Mouse (Mus musculus) liver, embryonic 11.5 days (tissue): Measurements from ENCODE around the gene Gm11042. TPM values are rescaled to one million over a fixed set of nuclear protein-coding genes. Genes with fewer than 3 reads are reported as not detected.

Source experiments
- ATAC-seq: fragments of 200-750 bp; cut with Nextera tagmentation; replicated peaks from 2 replicates; pipeline ENCODE4 v1.8.0; 2017; ENCODE audit warnings: moderate number of reproducible peaks, mild to moderate bottlenecking, moderate TSS enrichment, moderate library complexity; ENCODE audit not compliant: low FRiP score
- DNase-seq: peaks from one replicate; pipeline ENCODE4 v3.0.0-alpha.2; 2017; ENCODE audit warnings: low spot score
- H3K27ac ChIP-seq: fragments of 300-500 bp; sonication (generic); 2 replicates; pipeline ENCODE4 v1.5.1; 2014; ENCODE audit warnings: mild to moderate bottlenecking, low read depth, low read length, control low read depth
- H3K27me3 ChIP-seq: fragments of 300-500 bp; sonication (generic); replicated peaks from 2 replicates; pipeline ENCODE4 v1.6.1; 2014; ENCODE audit warnings: low read length, mixed read lengths; ENCODE audit not compliant: control insufficient read depth, insufficient read depth
- H3K36me3 ChIP-seq: fragments of 300-500 bp; sonication (generic); 2 replicates; pipeline ENCODE4 v1.6.1; 2014; ENCODE audit warnings: mild to moderate bottlenecking, low read length, moderate library complexity, mixed read lengths; ENCODE audit not compliant: control insufficient read depth, insufficient read depth
- H3K4me1 ChIP-seq: fragments of 300-500 bp; sonication (generic); replicated peaks from 2 replicates; pipeline ENCODE4 v1.6.1; 2014; ENCODE audit warnings: low read length, mixed read lengths; ENCODE audit not compliant: control insufficient read depth, insufficient read depth
- H3K4me2 ChIP-seq: fragments of 300-500 bp; sonication (generic); 2 replicates; pipeline ENCODE4 v1.6.1; 2014; ENCODE audit warnings: mild to moderate bottlenecking, control low read depth, moderate library complexity
- H3K4me3 ChIP-seq: fragments of 300-500 bp; sonication (generic); 2 replicates; pipeline ENCODE4 v1.5.1; 2014; ENCODE audit warnings: low read depth, low read length, control low read depth
- H3K9ac ChIP-seq: fragments of 300-500 bp; sonication (generic); 2 replicates; pipeline ENCODE4 v1.6.1; 2014; ENCODE audit warnings: low read depth, low read length, control low read depth
- H3K9me3 ChIP-seq: fragments of 300-500 bp; sonication (generic); 2 replicates; pipeline ENCODE4 v1.6.1; 2016; ENCODE audit warnings: low read length, inconsistent platforms, mixed read lengths; ENCODE audit not compliant: control insufficient read depth
- WGBS: fragments of 180-500 bp; shearing (Covaris S2); extraction: QIAGEN DNeasy Blood & Tissue Kit; methylation state at CpG from one replicate; pipeline ENCODE4 v1.1.7; 2014; 5-methylcytosine and 5-hydroxymethylcytosine counted together
- polyA plus RNA-seq: library from polyadenylated mRNA; unstranded; fragments of >200 nt; fragmentation: Nextera tagmentation; extraction: Ambion mirVana; gene quantifications from 2 replicates; pipeline ENCODE4 v1.2.1, GENCODE M21; 2014

The Gm11042 gene
- polyA plus RNA-seq, 1 experiment from 2014 or later = not detected

GRCm38 (mm10) chr12:74333016-74333415 lies 16.8 kb upstream of the Gm11042 start:
- Histone ChIP-seq H3K9ac (no peak overlapping the region), H3K36me3 (no peaks in the 10 kb centered on the region), H3K27me3 (no peaks in the 10 kb centered on the region), H3K4me1 (no peaks in the 10 kb centered on the region), H3K9me3 (no peaks in the 10 kb centered on the region), H3K4me2 (no peak overlapping the region), H3K4me3 (no peak overlapping the region), H3K27ac (no peak overlapping the region)
- ATAC-seq = no peak
- DNase-seq = peak; percentile 47
- 26% methylated on average over 13 of the region's 13 CpGs for WGBS

- no peak overlapping the region for H3K27ac ChIP-seq
- ATAC-seq (no peak), DNase-seq (no peak)
- H3K9ac ChIP-seq = no peak overlapping the region
- no peaks in the 10 kb centered on the region for H3K27me3 ChIP-seq
- no peak overlapping the region for H3K4me3 ChIP-seq
- H3K36me3 ChIP-seq = no peaks in the 10 kb centered on the region
- WGBS = 83% methylated on average over 6 of the region's 6 CpGs
- H3K4me1 ChIP-seq = no peaks in the 10 kb centered on the region
- no peak overlapping the region for H3K4me2 ChIP-seq
- H3K9me3 ChIP-seq = no peaks in the 10 kb centered on the region
Observed at GRCm38 (mm10) chr12:74329759-74330158, 13.6 kb upstream of the Gm11042 start.

GRCm38 (mm10) chr12:74326644-74327043 lies 10.4 kb upstream of the Gm11042 start:
- Histone ChIP-seq H3K4me3 (no peak overlapping the region), H3K27ac (no peak overlapping the region), H3K27me3 (no peaks in the 10 kb centered on the region), H3K36me3 (no peaks in the 10 kb centered on the region), H3K4me2 (no peak overlapping the region), H3K4me1 (no peaks in the 10 kb centered on the region), H3K9me3 (no peaks in the 10 kb centered on the region), H3K9ac (no peak overlapping the region)
- ATAC-seq (no peak), DNase-seq (no peak)
- WGBS = 77% methylated on average over 3 of the region's 3 CpGs

GRCm38 (mm10) chr12:74321981-74322380 lies 5.8 kb upstream of the Gm11042 start:
- Histone ChIP-seq H3K9ac (no peak overlapping the region), H3K4me1 (no peaks in the 10 kb centered on the region), H3K4me3 (no peak overlapping the region), H3K4me2 (no peak overlapping the region), H3K36me3 (no peaks in the 10 kb centered on the region), H3K27ac (no peak overlapping the region), H3K27me3 (no peaks in the 10 kb centered on the region), H3K9me3 (no peaks in the 10 kb centered on the region)
- WGBS = 75% methylated on average over 5 of the region's 5 CpGs
- DNase-seq (no peak), ATAC-seq (no peak)

- DNase-seq (peak; percentile 52), ATAC-seq (0 out of 2 replicates have a peak, but pooled peaks have one; percentile 23)
- H3K4me3 ChIP-seq = no peak overlapping the region
- H3K27me3 ChIP-seq = no peaks in the 10 kb centered on the region
- no peaks in the 10 kb centered on the region for H3K9me3 ChIP-seq
- H3K36me3 ChIP-seq = no peaks in the 10 kb centered on the region
- no peak overlapping the region for H3K27ac ChIP-seq
- H3K4me1 ChIP-seq = no peaks in the 10 kb centered on the region
- H3K9ac ChIP-seq = no peak overlapping the region
- WGBS = 21% methylated on average over 10 of the region's 10 CpGs
- H3K4me2 ChIP-seq = no peak overlapping the region
Observed at GRCm38 (mm10) chr12:74320318-74320717, 4.1 kb upstream of the Gm11042 start.

- 13% methylated on average over 15 of the region's 15 CpGs for WGBS
- no peaks in the 10 kb centered on the region for H3K27me3 ChIP-seq
- H3K27ac ChIP-seq = no peak overlapping the region
- no peaks in the 10 kb centered on the region for H3K4me1 ChIP-seq
- H3K36me3 ChIP-seq = no peaks in the 10 kb centered on the region
- 0 out of 2 replicates have a peak overlapping the region, but pooled peaks have one; percentile 35 for H3K9ac ChIP-seq
- ATAC-seq = peak; percentile 68; the same call in 1 of the 2 replicates
- H3K9me3 ChIP-seq = no peaks in the 10 kb centered on the region
- H3K4me3 ChIP-seq = peak overlapping the region; percentile 43
- H3K4me2 ChIP-seq = peak overlapping the region; percentile 61
- DNase-seq = peak; percentile 59
Observed at GRCm38 (mm10) chr12:74316989-74317759, 980 bp upstream of the Gm11042 start.

- Histone ChIP-seq H3K4me2 (no peak overlapping the region), H3K27me3 (no peaks in the 10 kb centered on the region), H3K27ac (no peak overlapping the region), H3K9me3 (no peaks in the 10 kb centered on the region), H3K4me1 (no peaks in the 10 kb centered on the region), H3K36me3 (no peaks in the 10 kb centered on the region), H3K4me3 (no peak overlapping the region), H3K9ac (no peak overlapping the region)
- DNase-seq = no peak
- 46% methylated on average over 2 of the region's 2 CpGs for WGBS
- ATAC-seq = no peak
Observed at GRCm38 (mm10) chr12:74315221-74315620, 973 bp downstream of the Gm11042 start.

- Histone ChIP-seq H3K27me3 (no peaks in the 10 kb centered on the region), H3K9ac (no peak overlapping the region), H3K4me2 (no peak overlapping the region), H3K9me3 (no peaks in the 10 kb centered on the region), H3K27ac (no peak overlapping the region), H3K36me3 (no peaks in the 10 kb centered on the region), H3K4me1 (no peaks in the 10 kb centered on the region), H3K4me3 (no peak overlapping the region)
- ATAC-seq = no peak
- DNase-seq = no peak
- 79% methylated on average over 3 of the region's 3 CpGs for WGBS
Observed at GRCm38 (mm10) chr12:74312611-74313010, 3.6 kb downstream of the Gm11042 start.
